Mouse (Mus musculus) ES-E14 (cell line): ENCODE data around the gene Rgs3.

Source experiments
- HCFC1 ChIP-seq: IDR thresholded peaks from 2 replicates; pipeline ENCODE4 v1.6.1; 2012; ENCODE audit warnings: low read length, inconsistent platforms, borderline replicate concordance; ENCODE audit not compliant: insufficient read depth
- MAFK ChIP-seq: IDR thresholded peaks from 2 replicates; pipeline ENCODE4 v1.6.1; 2014; ENCODE audit warnings: mild to moderate bottlenecking, low read depth, low read length, inconsistent platforms; ENCODE audit not compliant: insufficient read depth
- ZC3H11A ChIP-seq: IDR thresholded peaks from 2 replicates; pipeline ENCODE4 v1.6.1; 2012; ENCODE audit warnings: low read depth, mild to moderate bottlenecking, inconsistent platforms, low read length, borderline replicate concordance
- ZNF384 ChIP-seq: IDR thresholded peaks from 2 replicates; pipeline ENCODE4 v1.6.1; 2012; ENCODE audit warnings: low read depth, low read length, inconsistent platforms

DNA sequence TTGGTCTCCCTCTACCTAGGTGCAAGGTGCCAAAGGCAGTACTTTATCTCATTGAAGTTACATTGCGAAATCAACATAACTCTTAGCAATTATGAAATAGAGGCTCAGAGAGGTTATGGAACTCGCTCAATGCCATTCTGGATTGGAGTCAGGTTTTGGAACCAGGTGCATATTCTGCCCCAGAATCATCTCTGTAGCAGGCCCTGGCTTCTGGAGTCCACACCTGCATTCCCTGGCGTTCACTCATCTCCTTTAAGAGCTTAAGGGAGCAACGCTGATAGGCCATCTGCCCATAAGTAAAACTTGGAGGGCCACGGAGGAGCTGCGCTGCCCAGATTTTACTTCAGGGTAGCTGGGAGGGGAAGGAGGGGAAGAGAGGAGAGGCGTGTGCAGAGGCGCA, 42.6 kb upstream of the Rgs3 start:
- TF ChIP-seq MAFK (no peak), HCFC1 (no peak), ZNF384 (no peak), ZC3H11A (no peak)
